Mouse (Mus musculus) liver, adult (tissue): Measurements from ENCODE around the gene Folh1.

ENCODE experiments used
- GATA4 ChIP-seq: IDR thresholded peaks from 2 replicates; pipeline ENCODE4 v1.6.1; 2014; ENCODE audit warnings: mild to moderate bottlenecking, low read length; ENCODE audit not compliant: insufficient replicate concordance

The Folh1 gene

DNA sequence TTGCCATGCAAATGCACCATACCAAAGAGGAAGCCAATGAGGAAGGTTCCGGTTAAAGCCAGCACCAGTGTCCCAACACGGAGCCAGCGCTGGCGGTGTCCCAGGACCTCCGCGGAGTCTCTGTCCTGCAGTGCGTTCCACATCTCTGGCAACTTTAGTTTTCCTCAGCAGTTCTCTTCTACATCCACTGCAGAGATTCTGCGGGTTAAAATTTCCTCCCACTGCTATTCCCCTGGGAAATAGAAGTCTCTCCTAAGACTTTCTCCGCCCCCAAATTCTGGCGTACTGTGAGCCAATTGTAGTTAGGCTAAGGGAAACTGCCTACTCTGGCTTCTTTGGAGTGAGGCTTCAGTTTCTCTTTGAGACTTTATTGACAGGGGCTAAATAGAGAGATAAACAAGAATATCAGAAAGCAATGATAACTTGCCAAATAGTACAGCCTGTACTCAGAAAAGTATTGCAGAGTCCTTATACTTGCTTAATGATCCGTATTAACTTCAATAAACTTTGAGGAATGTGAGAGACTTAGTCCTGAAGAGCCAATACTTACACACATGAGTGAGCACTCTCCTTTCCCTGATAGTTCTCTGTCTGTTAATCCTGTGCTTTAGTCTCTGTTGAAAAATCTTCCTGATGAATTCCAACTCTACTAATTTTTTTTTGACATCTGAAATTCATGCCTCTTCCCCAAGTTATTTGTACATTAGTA is at the start of gene Folh1:
Gene Folh1 (minus strand): TSS at position 327 of the 709 bp plus-strand sequence.
- no peak for TF ChIP-seq GATA4

DNA sequence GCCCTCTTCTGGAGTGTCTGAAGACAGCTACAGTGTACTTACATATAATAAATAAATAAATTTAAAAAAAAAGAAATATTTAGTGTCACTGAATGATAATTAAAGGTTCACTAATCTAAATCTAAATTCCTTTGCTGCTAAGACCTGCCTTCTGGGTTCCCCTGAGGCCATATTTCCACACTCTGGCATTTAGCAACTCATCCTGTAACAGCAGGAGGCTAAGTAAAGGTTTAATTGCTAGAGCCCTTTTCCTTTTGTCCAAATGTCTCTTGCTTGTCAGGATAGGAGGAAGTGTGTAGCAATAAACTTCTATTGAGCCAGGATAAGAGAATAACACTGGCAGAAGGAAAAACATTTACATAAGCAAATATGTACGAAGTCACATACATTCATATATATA is 40.7 kb upstream of the Folh1 start:
- no peak for TF ChIP-seq GATA4

- TF ChIP-seq GATA4 = no peak
Measured at GRCm38 (mm10) chr7:86794727-86795126, 19.0 kb upstream of the Folh1 start, which contains the start of gene Vmn2r77. Gene Vmn2r77, plus strand, starts transcription at chr7:86795027.

DNA sequence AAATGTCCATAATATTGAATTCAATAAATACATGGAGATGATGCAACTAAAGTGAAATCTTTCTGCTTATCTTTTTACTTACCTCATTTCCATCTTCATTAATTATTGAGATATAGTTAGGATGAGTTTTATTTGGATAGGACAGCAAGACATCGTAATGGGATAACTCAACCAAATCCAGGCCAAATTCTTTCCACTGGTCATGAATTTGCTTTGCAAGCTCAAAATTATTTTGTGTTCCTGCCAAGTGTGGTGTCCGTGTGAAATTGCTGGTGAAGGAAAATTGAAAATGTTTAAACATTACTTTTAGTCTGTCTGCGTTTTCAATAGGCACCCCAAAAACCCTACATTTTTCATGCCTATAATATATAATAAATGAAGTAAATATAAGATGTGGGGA is 4.1 kb downstream of the Folh1 start:
- TF ChIP-seq GATA4 = no peak

DNA sequence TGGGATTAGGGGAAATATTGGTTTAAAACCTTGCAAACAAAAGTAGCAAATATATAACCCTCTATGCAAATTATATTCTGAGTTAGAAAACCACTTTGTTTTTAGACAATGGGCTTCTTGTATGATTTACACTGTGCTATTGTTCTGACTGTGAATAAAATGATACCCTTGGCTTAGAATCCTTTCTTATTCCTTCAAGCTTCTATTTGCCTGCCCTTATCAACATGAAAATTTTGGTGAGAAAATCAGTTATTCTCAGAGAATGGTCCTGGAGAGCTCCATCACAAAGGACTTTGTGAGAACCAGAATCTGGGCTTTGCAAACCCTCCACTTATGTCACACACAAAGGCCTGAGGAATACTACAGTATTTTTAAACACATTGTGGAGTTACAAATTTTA is 11.1 kb downstream of the Folh1 start:
- TF ChIP-seq GATA4 = no peak

DNA sequence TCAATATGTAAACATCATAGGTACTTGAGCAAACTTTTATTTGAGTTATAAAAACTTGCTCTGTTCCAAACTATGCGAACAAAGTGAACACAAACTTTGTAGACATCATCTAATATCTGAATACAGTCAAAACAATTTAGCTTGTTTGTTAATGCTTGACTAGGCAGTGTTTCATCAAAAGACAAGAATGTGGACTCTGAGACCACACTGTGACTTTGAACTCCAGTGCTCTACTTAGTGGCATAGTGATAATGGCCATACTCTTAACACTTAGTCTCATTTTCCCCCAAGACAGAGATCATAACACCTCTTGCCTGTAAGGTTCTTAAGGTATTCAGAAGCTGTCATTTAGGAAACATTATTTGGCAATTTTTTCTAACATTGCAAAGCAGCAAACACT is 15.0 kb downstream of the Folh1 start:
- no peak for TF ChIP-seq GATA4

DNA sequence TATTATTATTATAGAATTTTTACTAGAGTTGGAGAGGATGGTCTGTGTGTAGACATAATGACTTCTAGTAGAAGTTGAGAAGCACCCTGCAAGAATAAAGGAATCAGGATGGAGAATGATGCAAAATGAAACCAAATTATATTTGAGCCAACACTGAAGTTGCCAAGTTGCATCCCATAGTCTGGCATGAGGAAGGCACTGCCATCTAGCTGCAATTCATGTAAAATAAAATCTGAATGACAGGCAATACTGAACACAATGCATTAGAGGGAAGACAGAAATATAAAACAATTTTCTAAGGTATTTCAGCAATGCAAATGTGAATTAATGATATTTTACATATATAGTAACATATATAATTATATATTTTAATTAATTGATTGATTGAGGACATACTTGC is 50.7 kb downstream of the Folh1 start:
- TF ChIP-seq GATA4 = no peak

GRCm38 (mm10) chr7:86688030-86688429 is 87.7 kb downstream of the Folh1 start, which contains the start of gene Olfr292:
Gene Olfr292, plus strand, starts transcription at chr7:86688330.
- no peak for TF ChIP-seq GATA4
